Mouse (Mus musculus) induced T-regulatory cell, adult 2 months (primary cell): ENCODE measurements around the gene Atg9b.

Experiments
- DNase-seq: peaks from one replicate; pipeline ENCODE4 v3.0.0-alpha.2; 2012; ENCODE audit warnings: low read depth

The Atg9b gene

DNA sequence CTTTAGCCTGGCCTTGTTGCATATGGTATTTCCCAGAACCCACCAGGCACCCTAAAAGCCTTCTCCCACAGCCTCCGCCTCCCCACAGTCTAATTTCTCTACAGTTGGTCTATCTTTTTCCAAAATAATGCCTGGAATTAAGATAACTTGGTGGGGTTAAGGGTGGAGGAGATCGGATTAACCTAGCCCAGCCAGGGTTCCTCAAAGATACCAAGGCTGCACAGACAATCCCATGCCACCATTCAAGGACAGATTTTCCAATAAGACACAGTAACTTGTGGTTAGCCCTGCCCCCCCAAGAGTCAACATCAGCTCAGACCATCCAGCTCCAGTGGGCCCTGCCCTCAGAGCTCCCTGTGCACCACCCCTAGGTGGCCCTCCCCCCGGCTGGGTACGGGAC, 11.4 kb downstream of the Atg9b start:
- DNase-seq: no peak

DNA sequence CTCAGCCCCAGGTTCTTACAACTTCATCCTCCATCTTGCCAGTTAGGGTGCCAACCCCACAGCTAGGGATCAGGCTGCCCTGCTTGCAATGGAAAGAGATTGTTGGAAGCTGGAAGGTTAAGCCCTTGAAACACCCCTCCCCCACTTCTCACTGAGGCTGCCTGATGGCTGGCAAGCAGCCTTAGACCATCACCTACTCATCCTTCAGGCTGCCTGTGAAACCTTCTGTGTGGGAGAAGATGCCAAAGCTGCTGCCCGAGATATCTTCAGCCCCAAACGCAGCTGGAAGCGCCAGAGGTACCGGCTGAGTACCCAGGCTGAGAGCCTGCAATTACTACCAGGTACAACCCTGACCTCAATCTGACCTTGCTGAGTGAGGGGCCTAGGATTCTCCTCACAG, 12.4 kb downstream of the Atg9b start:
- no peak for DNase-seq

DNA sequence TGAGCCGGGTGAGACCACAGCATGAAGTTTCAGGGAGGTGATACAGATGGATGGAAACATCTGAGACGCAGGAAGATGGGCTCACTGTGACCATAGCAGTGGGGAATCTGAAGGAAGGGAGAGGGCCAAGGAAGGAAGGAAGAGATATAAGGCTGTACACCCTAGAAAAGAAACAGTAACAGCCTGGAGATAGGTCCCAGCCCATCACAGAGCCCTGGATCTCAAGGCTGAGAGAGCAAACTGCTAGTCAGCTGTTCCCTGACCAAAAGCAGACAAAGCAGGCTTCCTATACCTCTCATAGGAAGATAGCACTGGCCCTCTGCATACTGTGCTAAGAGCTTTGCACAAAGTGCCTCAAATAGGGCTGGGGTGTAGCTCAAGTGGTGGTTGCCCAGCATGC, 13.2 kb downstream of the Atg9b start:
- DNase-seq: no peak

GRCm38 (mm10) chr5:24374666-24375328, 17.1 kb downstream of the Atg9b start:
- DNase-seq: no peak

DNA sequence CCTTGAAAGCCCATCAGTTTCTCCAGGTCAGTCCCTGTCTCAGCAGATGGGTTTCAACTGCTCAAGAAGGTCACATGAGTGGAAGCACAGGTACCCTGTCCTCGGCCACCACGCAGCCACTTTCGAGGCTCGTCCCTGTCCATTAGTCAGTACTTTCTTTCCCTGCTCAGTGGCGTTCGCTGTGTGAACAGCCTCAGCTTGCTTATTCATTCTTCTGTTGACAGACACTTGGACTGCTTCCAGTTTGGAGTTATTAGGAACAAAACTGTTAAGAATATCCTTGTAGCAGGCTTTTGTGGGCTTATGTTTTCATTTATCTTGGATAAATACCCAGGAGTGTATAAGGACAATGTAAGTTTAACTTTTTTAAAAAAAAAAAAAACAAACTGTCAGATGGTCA, 17.7 kb downstream of the Atg9b start:
- no peak for DNase-seq

DNA sequence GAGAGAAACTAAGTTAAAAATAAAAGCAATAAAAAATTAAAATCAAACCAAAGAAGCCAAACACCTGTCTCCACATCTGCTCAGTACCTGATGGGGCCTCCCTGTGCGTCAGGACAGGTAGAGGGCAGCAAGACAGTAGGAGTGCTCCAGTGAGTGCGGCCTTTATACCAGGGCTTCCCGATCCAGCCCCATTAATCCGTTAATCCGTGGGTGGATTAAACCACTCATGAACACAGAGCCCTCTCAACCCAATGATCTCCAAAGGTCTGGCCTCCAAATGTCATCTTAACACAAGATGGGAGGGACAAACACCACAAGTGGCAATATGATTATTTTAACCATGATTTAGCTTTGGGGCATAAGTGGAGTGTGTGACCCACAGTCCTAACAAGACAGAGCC, 18.1 kb downstream of the Atg9b start:
- DNase-seq: no peak

DNA sequence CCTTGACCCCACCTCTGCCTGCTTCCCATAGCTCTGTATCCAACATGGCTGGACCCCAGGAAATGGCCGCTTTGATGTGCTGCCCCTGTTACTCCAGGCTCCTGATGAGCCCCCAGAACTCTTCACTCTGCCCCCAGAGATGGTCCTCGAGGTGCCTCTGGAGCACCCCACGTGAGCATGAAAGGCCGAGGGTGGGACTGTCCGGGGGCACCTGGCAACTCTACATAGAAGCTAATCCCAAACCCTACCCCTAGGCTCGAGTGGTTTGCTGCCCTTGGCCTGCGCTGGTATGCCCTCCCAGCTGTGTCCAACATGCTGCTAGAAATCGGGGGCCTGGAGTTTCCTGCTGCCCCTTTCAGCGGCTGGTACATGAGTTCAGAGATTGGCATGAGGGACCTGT, 22.2 kb downstream of the Atg9b start:
- DNase-seq: no peak

GRCm38 (mm10) chr5:24366426-24366825, 25.5 kb downstream of the Atg9b start:
- DNase-seq: no peak

DNA sequence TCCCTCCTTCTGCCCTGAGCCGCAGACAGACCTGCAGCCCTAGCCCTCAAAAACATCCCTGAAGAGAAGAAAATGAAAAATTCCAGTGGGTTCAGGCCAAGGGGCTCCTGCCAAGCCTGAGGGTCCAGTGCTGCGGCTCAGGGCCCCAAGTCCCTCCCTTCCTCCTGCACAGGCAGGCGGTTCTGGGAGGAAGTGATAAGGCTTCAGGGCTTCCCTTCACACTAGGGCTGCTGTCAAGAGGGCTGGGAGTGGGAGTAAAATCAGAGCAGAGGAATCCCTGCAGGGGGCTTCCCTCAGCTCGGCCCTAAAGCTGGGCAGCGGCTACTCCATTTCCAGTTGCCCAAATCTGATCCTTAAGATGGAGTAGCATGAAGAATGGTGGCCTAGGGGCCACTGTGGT, 26.4 kb downstream of the Atg9b start:
- no peak for DNase-seq

DNA sequence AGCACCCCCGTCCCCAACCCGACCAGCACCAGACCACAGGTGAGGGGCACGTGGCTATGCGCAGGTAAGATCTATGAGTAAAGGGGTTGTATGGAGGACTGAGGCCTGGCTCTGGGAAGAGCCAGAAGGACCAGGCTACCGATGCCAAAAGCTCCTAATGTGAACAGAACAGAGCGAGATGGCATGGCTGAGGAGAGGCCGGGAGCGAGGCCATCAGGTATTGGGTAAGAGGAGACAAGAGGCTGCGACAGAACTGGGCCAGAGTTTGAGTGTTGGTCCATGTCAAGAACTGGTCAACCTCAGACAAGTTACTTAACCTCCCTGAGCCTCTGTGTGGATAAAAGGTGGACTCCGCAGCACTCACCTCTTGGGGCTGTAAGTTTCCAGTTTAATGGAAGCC, 27.0 kb downstream of the Atg9b start:
- no peak for DNase-seq

- DNase-seq: no peak
Observed at GRCm38 (mm10) chr5:24364508-24364907, 27.4 kb downstream of the Atg9b start, which contains the start of gene Nos3. Nos3 (plus strand) TSS chr5:24364810.

GRCm38 (mm10) chr5:24364061-24364460, 27.9 kb downstream of the Atg9b start:
- DNase-seq: no peak

DNA sequence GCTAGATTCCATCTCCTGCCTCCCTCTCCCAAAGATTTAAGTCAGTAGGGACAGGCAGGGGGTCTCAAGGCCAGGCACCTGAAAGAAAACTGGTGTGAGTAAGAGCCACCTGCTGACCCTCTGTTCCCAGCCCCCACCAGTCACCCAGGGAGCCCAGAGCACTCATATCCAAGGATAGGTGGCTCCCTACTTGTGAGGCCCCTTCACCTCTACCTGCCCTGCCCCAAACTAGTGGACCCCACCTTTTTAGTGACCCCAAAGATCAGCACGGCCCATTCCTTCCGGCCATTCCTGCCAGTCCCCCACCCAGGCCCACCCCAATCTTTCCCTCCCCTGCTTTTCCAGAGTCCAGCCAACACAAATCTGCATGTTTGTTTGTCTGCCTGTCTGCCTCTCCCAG, 28.5 kb downstream of the Atg9b start:
- no peak for DNase-seq

GRCm38 (mm10) chr5:24360792-24361454, 31.0 kb downstream of the Atg9b start:
- DNase-seq: peak; percentile 92

- DNase-seq: peak; percentile 95
Observed at GRCm38 (mm10) chr5:24357461-24357860, 34.5 kb downstream of the Atg9b start.

DNA sequence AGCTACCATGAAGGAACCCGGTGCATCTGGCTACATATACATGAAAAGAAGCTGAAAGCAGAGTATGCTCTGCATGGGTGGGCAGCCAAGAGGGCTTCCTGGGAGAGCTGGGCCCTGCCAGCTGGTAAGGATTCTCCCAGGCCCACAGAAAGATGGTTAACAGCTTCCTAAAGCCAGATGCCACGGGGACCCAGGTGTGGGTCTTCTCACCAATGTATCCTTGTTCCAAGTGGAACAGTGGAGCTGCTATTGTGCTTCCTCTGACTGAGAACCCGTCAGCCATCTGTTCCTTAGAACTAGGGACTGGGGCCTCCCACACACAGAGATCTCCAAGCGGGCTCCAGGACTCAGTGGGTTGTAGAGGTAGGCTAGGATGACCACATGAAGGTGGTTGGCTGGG, 35.2 kb downstream of the Atg9b start:
- no peak for DNase-seq

DNA sequence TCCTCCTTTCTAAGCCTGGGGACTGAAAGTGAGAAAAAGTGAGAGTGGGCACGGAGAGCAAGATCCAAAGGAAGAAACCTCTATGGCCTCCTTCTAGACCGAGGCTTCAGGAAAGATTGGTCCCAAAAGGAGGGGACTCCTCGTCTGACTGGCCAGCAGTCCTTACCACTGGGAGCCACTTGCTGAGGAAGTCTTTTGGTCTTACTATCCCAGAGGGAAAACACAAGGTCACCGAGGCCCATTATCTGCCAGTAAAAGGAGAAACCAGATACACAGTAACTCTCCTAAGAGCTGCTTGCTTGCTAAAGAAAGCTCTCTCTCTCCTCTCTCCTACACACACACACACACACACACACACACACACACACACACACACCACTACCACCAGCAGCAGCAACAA, 38.6 kb downstream of the Atg9b start:
- peak; percentile 5 for DNase-seq

- peak; percentile 31 for DNase-seq
Observed at GRCm38 (mm10) chr5:24352251-24352859, 39.6 kb downstream of the Atg9b start.

DNA sequence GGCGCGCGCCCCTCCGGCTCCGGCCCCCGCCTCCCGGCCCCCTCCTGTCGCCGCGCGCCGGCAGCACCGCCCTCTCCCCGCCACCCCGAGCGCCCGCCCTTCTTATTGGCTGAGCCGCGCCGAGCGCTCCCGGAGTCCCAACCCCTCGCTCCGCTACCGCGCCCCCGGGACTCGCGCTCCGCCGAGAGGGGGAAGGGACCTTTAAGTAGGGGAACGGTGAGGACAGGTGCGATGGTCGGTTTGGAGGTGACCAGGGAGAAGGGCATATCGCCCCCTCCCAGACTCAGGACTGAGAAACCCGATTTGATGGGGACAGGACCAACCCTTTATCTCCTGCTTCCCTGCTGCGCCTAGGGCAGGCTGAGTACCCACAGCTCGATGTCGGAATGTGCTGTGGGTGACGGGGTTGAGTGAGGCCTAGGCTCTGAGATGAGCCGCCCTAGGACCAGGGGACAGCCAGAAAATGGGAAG, 40.2 kb downstream of the Atg9b start:
- DNase-seq: peak; percentile 74

GRCm38 (mm10) chr5:24351278-24351677, 40.7 kb downstream of the Atg9b start, which contains the start of gene Kcnh2:
Kcnh2 (minus strand) TSS chr5:24351604.
- no peak for DNase-seq

DNA sequence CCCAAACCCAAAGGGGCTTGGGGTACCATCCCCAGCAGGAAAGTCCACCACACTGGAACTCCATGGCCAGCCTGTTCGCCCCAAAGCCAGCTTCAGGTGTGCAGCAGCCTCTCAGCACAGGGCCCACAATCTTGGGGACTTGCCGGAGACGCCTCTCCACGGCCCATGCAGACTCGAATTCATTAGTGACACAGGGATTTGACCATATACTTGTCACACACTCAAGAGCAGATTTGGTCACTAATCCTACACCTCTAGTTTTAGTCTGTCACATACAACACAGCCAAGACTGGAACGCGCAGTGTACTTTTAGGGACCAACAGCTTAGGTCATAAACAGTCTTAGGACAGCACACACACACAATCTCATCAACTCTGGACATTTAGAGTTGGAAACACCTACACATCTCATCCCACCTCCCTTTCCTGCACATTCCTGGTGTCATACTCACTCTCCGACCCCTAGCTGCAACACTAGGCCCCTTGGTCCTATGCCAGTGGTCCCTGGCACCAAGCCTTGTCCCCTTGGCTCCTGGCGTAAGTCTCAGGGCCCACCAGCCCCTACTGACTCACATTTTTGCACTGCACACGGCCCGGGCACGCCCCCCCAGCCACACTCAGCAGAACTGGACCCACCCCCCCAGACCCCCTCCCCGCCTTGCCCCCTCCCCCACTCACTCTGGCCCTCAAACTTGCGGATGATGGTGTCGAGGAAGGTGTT, 41.3 kb downstream of the Atg9b start:
- peak; percentile 23 for DNase-seq

- DNase-seq: peak; percentile 9
Observed at GRCm38 (mm10) chr5:24350073-24350472, 41.9 kb downstream of the Atg9b start.

DNA sequence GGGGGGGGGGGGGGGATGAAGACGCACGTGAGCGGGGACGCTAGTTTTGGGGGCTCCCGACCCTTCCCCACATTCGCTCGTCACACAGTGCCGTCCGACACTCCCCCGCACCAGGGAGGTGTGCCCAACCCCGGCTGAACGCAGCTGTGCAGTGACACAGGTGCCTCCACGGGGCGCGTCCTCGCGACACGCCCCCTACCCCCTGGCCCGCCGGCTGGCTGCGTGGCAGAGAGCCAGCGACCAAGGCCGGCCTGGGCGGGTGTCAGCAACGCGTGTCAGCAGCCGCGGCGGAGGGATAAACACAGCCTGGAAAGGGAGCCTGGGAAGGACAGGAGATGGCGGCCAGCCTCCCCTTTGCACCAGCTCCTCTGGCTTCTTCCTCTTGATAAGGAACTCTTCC, 43.4 kb downstream of the Atg9b start:
- DNase-seq: no peak
